Mouse (Mus musculus) B cell, adult 62 days (primary cell): ENCODE measurements around the gene Iltifb. TPM values are rescaled to one million over a fixed set of nuclear protein-coding genes. Genes with fewer than 3 reads are reported as not detected.

Source experiments
- total RNA-seq: library from RNA; stranded (reverse); gene quantifications from 4 replicates; pipeline ENCODE4 v1.2.4, GENCODE M21; 2023

Iltifb gene
- total RNA-seq = not detected in 4 replicates

GRCm38 (mm10) chr10:118294938-118295337 lies at the start of gene Iltifb:
TSS of gene Iltifb (minus strand) at chr10:118295038.

GRCm38 (mm10) chr10:118343155-118343554 lies 48.3 kb upstream of the Iltifb start, which contains the start of gene Gm9046:
TSS of gene Gm9046 (minus strand) at chr10:118343255.

DNA sequence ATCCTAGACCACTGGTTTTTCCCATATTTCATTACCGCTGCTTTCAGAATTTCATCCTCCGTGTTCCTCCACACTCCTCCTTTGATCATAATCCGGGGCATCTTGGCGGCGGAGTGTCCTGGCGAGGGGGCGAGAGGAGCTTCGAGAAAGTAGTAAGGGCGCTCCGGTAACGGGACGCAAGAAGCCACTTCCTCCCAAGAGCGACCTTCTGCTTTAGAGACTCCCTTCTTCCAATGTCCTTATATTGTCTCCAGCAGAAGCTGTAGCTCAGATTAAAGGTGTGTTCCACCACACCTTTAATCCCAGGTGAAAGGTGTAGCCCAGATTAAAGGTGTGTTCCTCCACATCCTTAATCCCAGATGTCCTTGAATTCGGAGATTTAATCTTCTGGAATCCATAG lies 42.9 kb upstream of the Iltifb start, which contains the start of gene Gm9045:
Gene Gm9045 (minus strand): TSS at position 101 of the 400 bp plus-strand sequence.

GRCm38 (mm10) chr10:118332308-118332707 lies 37.5 kb upstream of the Iltifb start, which contains the start of gene Gm9044:
TSS of gene Gm9044 (minus strand) at chr10:118332408.

DNA sequence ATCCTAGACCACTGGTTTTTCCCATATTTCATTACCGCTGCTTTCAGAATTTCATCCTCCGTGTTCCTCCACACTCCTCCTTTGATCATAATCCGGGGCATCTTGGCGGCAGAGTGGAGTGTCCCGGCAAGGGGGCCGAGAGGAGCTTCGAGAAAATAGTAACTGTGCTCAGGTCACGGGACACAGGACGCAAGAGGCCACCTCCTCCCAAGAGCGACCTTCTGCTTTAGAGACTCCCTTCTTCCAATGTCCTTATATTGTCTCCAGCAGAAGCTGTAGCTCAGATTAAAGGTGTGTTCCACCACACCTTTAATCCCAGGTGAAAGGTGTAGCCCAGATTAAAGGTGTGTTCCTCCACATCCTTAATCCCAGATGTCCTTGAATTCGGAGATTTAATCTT lies 32.0 kb upstream of the Iltifb start, which contains the start of gene Gm9040:
Gene Gm9040 (minus strand): TSS at position 101 of the 400 bp plus-strand sequence.

DNA sequence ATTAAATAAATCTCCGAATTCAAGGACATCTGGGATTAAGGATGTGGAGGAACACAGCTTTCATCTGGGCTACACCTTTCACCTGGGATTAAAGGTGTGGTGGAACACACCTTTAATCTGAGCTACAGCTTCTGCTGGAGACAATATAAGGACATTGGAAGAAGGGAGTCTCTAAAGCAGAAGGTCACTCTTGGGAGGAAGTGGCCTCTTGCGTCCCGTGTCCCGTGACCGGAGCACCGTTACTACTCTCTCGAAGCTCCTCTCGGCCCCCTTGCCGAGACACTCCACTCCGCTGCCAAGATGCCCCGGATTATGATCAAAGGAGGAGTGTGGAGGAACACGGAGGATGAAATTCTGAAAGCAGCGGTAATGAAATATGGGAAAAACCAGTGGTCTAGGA lies 36.5 kb downstream of the Iltifb start, which contains the start of gene Gm32802:
Gene Gm32802 (plus strand): TSS at position 301 of the 400 bp plus-strand sequence.

GRCm38 (mm10) chr10:118240680-118241079 lies 54.2 kb downstream of the Iltifb start, which contains the start of gene Gm32717:
TSS of gene Gm32717 (minus strand) at chr10:118240780.

Other genes with a start within 250 kb of the Iltifb start
- gene Mdm1, start 153.2 kb downstream of the Iltifb start, total RNA-seq = 10.0 to 15.1 TPM (median 13.0 TPM) in 4 replicates
- not detected in 4 replicates for gene Il22, start 90.1 kb downstream of the Iltifb start, total RNA-seq
- 0.81 to 1.0 TPM (median 0.99 TPM) in 4 replicates for gene Gm32717, start 54.3 kb downstream of the Iltifb start, total RNA-seq
- gene Gm32802, start 36.4 kb downstream of the Iltifb start, total RNA-seq = 0.81 to 1.0 TPM (median 0.99 TPM) in 4 replicates
- gene Gm9040, start 31.9 kb upstream of the Iltifb start, total RNA-seq = not detected in 4 replicates
- gene Gm9044, start 37.4 kb upstream of the Iltifb start, total RNA-seq = not detected in 4 replicates
- gene Gm9045, start 42.8 kb upstream of the Iltifb start, total RNA-seq = not detected in 4 replicates
- gene Gm9046, start 48.2 kb upstream of the Iltifb start, total RNA-seq = not detected in 4 replicates
- not detected in 4 replicates for gene Gm9048, start 53.6 kb upstream of the Iltifb start, total RNA-seq
- gene Gm9049, start 59.1 kb upstream of the Iltifb start, total RNA-seq = not detected in 4 replicates
- 0.66 to 1.2 TPM (median 0.94 TPM) in 3 of 4 replicates, not detected in the other for gene Ifng, start 146.0 kb upstream of the Iltifb start, total RNA-seq